Mouse (Mus musculus) CH12.LX (cell line): ENCODE data around the gene Mlxipl. TPM values are rescaled to one million over a fixed set of nuclear protein-coding genes. Genes with fewer than 3 reads are reported as not detected.
A peak's percentile ranks its signal among the peaks of the same experiment; 100 is the strongest.

Experiments used
- DNase-seq: peaks from one replicate; pipeline ENCODE4 v3.0.0-alpha.2; 2013; ENCODE audit errors: extremely low read depth
- H3K27ac ChIP-seq: 2 replicates; pipeline ENCODE4 v1.5.1; 2012; ENCODE audit warnings: low read depth, mild to moderate bottlenecking, control low read depth, moderate library complexity; ENCODE audit not compliant: insufficient read depth
- H3K27me3 ChIP-seq: replicated peaks from 2 replicates; pipeline ENCODE3; 2012; ENCODE audit warnings: inconsistent platforms
- H3K36me3 ChIP-seq, 2 experiments: replicated peaks in 1 of 2; 2 replicates each; pipeline versions ENCODE3 to v1.6.1; 2012; ENCODE audit warnings: inconsistent platforms in 1 of 2, low read length in 1 of 2, mild to moderate bottlenecking in 1 of 2, mixed read lengths in 1 of 2, moderate library complexity in 1 of 2; ENCODE audit not compliant: control insufficient read depth in 1 of 2, insufficient read depth in 1 of 2
- H3K4me1 ChIP-seq, 2 experiments: 2 replicates each; pipeline ENCODE4 v1.6.1; 2012; ENCODE audit warnings: inconsistent platforms in 1 of 2, moderate library complexity in 1 of 2; ENCODE audit not compliant: insufficient read depth in 2 of 2, control insufficient read depth in 1 of 2
- H3K4me2 ChIP-seq: 2 replicates; pipeline ENCODE4 v1.6.1; 2012; ENCODE audit warnings: low read depth, mild to moderate bottlenecking, control low read depth; ENCODE audit not compliant: poor library complexity, insufficient read depth, severe bottlenecking
- H3K4me3 ChIP-seq, 3 experiments: fragments of 150-350 bp in 1 of 3; sonication (generic) in 1 of 3; replicated peaks in 1 of 3; 2 replicates each; pipeline versions ENCODE3 to v1.5.1; 2011 to 2012; ENCODE audit warnings: low read depth in 2 of 3, low read length in 2 of 3, mild to moderate bottlenecking in 2 of 3, moderate library complexity in 2 of 3, control low read depth in 1 of 3, improper control_type of control experiment in 1 of 3, inconsistent platforms in 1 of 3, mixed read lengths in 1 of 3; ENCODE audit not compliant: poor library complexity in 1 of 3
- H3K79me2 ChIP-seq: replicated peaks from 2 replicates; pipeline ENCODE4 v1.6.1; 2012; ENCODE audit warnings: mild to moderate bottlenecking, moderate library complexity; ENCODE audit not compliant: control insufficient read depth, poor library complexity, insufficient read depth, severe bottlenecking; ENCODE audit errors: extremely low read depth
- H3K9ac ChIP-seq: 2 replicates; pipeline ENCODE4 v1.6.1; 2012; ENCODE audit warnings: low read depth, mild to moderate bottlenecking, control low read depth, moderate library complexity; ENCODE audit not compliant: insufficient read depth
- H3K9me3 ChIP-seq: replicated peaks from 2 replicates; pipeline ENCODE3; 2012; ENCODE audit warnings: low read length, inconsistent platforms, mixed read lengths
- CHD2 ChIP-seq: IDR thresholded peaks from 2 replicates; pipeline ENCODE4 v1.6.1; 2011; ENCODE audit warnings: low read length, improper control_type of control experiment
- CTCF ChIP-seq, 2 experiments: IDR thresholded peaks in 1 of 2; conservative IDR thresholded peaks in 1 of 2; 2 replicates each; pipeline ENCODE4 v1.5.1; 2011 to 2012; ENCODE audit warnings: low read depth in 2 of 2, low read length in 2 of 2, improper control_type of control experiment in 1 of 2, inconsistent platforms in 1 of 2, mild to moderate bottlenecking in 1 of 2, moderate library complexity in 1 of 2
- E2F4 ChIP-seq: IDR thresholded peaks from 2 replicates; pipeline ENCODE4 v1.6.1; 2011; ENCODE audit warnings: low read depth, low read length, improper control_type of control experiment; ENCODE audit not compliant: insufficient replicate concordance
- ELF1 ChIP-seq: IDR thresholded peaks from 2 replicates; pipeline ENCODE4 v1.6.1; 2014; ENCODE audit warnings: low read depth, mild to moderate bottlenecking, inconsistent platforms, low read length, improper control_type of control experiment
- GABPA ChIP-seq: IDR thresholded peaks from 2 replicates; pipeline ENCODE4 v1.6.1; 2012; ENCODE audit warnings: low read depth, low read length, improper control_type of control experiment, inconsistent platforms; ENCODE audit not compliant: insufficient replicate concordance
- HCFC1 ChIP-seq: IDR thresholded peaks from 2 replicates; pipeline ENCODE4 v1.6.1; 2012; ENCODE audit warnings: low read depth, mild to moderate bottlenecking, inconsistent platforms, low read length, improper control_type of control experiment
- JUND ChIP-seq: conservative IDR thresholded peaks from 2 replicates; pipeline ENCODE4 v1.6.1; 2011; ENCODE audit warnings: low read depth, low read length, improper control_type of control experiment
- KAT2A ChIP-seq: IDR thresholded peaks from 2 replicates; pipeline ENCODE4 v1.6.1; 2012; ENCODE audit warnings: low read length, improper control_type of control experiment, inconsistent platforms; ENCODE audit not compliant: insufficient replicate concordance
- MAFK ChIP-seq: IDR thresholded peaks from 2 replicates; pipeline ENCODE4 v1.6.1; 2011; ENCODE audit warnings: low read length, improper control_type of control experiment; ENCODE audit not compliant: insufficient replicate concordance
- MXI1 ChIP-seq: IDR thresholded peaks from 2 replicates; pipeline ENCODE4 v1.6.1; 2011; ENCODE audit warnings: mild to moderate bottlenecking, low read depth, low read length, improper control_type of control experiment
- POLR2A ChIP-seq: IDR thresholded peaks from 2 replicates; pipeline ENCODE4 v1.6.1; 2011; ENCODE audit warnings: low read depth, mild to moderate bottlenecking, improper control_type of control experiment, low read length
- POLR2AphosphoS2 ChIP-seq: IDR thresholded peaks from 2 replicates; pipeline ENCODE4 v1.6.1; 2011; ENCODE audit warnings: low read depth, low read length, improper control_type of control experiment
- RAD21 ChIP-seq: IDR thresholded peaks from 2 replicates; pipeline ENCODE4 v1.6.1; 2011; ENCODE audit warnings: low read depth, mild to moderate bottlenecking, low read length, improper control_type of control experiment, moderate library complexity
- SIN3A ChIP-seq: IDR thresholded peaks from 2 replicates; pipeline ENCODE4 v1.6.1; 2012; ENCODE audit warnings: low read length, improper control_type of control experiment, inconsistent platforms
- SMC3 ChIP-seq: IDR thresholded peaks from 2 replicates; pipeline ENCODE4 v1.6.1; 2011; ENCODE audit warnings: low read depth, low read length, improper control_type of control experiment
- TCF12 ChIP-seq: IDR thresholded peaks from 2 replicates; pipeline ENCODE4 v1.6.1; 2014; ENCODE audit warnings: low read depth, mild to moderate bottlenecking, inconsistent platforms, low read length, improper control_type of control experiment
- USF1 ChIP-seq: IDR thresholded peaks from 2 replicates; pipeline ENCODE4 v1.6.1; 2014; ENCODE audit warnings: low read depth, mild to moderate bottlenecking, inconsistent platforms, low read length, improper control_type of control experiment
- ZKSCAN1 ChIP-seq: IDR thresholded peaks from 2 replicates; pipeline ENCODE4 v1.6.1; 2012; ENCODE audit warnings: low read depth, inconsistent platforms, low read length, improper control_type of control experiment, borderline replicate concordance
- ZNF384 ChIP-seq: IDR thresholded peaks from 2 replicates; pipeline ENCODE4 v1.6.1; 2012; ENCODE audit warnings: low read depth, low read length, improper control_type of control experiment, inconsistent platforms
- dilution Hi-C: fragments of 300-500 bp; cut with MboI; formaldehyde crosslinking; loops from 2 replicates; pipeline ENCODE4 v1.14.3; 2020; ENCODE audit warnings: low sequenced_read_pairs; ENCODE audit not compliant: extremely low pct_unique_long_range_greater_than_20kb, extremely low pct_ligation_motif_present
- in situ Hi-C: fragments of 300-500 bp; cut with MboI; formaldehyde crosslinking; loops from 3 replicates; pipeline ENCODE4 v1.14.3; 2019; ENCODE audit warnings: low sequenced_read_pairs, low pct_ligation_motif_present, low pct_unique_long_range_greater_than_20kb, mixed read lengths
- polyA plus RNA-seq: library from polyadenylated mRNA; unstranded; fragments of >175 nt; gene quantifications from 2 replicates; pipeline ENCODE4 v1.2.1, GENCODE M21; 2012; ENCODE audit warnings: low read depth; ENCODE audit not compliant: insufficient read length
- total RNA-seq, 2 experiments: library from RNA; depleted of rRNA; stranded (reverse); fragments of 300-350 nt in 1 of 2; fragments of >200 nt in 1 of 2; gene quantifications; 2 replicates each; pipeline ENCODE4 v1.2.3; 2012 to 2014

Gene Mlxipl
- total and polyA plus RNA-seq, 3 experiments = not detected

DNA sequence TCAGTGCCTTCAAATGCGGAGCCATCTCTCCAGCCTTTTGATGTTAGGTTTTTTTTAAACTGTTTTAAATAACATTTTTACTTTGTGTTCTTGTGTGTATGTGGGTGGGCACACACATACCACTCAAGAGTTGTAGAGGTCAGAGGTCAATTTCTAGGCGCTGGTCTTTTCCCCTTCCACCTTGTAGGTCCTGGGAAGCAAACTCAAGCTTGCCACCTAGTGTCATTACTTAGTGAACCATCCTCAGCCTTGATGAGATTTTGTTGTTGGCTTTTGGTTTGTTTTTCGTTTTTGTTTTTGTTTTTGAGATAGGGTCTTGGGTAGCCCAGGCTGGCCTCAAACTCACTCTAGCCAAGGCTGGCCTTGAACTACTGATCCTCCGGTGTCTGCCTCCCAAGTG lies 14.0 kb upstream of the Mlxipl start:
- Histone ChIP-seq H3K4me2 (no peak overlapping the region), H3K27ac (no peak overlapping the region), H3K9me3 (no peaks in the 10 kb centered on the region), H3K4me1 (peaks cover 3 to 14% of the 10 kb centered on the region in 2 experiments; a peak in 3 of 4 replicates), H3K4me3 (no peak overlapping the region), H3K79me2 (no peaks in the 10 kb centered on the region), H3K27me3 (peaks cover 55% of the 10 kb centered on the region)
- in situ Hi-C loops = no loop called here
- dilution Hi-C loops = no loop called here
- DNase-seq = no peak
- TF ChIP-seq CTCF (conservative IDR thresholded peaks at IDR 0.05 in 1 of 2, IDR thresholded peaks at IDR 0.05 in 1 of 2; ENCODE audit: low read depth in 2 of 2, low read length in 2 of 2) = peak in 1 of 2 experiments; percentile 60; a peak in 2 of 4 replicates
- no peak for TF ChIP-seq SIN3A
- TF ChIP-seq SMC3 = peak; percentile 48
- TF ChIP-seq RAD21 = peak; percentile 35
- TF ChIP-seq, all 38 proteins: peak for 3
- no peaks in the 10 kb centered on the region for H3K36me3 ChIP-seq
- H3K9ac ChIP-seq = no peak overlapping the region

DNA sequence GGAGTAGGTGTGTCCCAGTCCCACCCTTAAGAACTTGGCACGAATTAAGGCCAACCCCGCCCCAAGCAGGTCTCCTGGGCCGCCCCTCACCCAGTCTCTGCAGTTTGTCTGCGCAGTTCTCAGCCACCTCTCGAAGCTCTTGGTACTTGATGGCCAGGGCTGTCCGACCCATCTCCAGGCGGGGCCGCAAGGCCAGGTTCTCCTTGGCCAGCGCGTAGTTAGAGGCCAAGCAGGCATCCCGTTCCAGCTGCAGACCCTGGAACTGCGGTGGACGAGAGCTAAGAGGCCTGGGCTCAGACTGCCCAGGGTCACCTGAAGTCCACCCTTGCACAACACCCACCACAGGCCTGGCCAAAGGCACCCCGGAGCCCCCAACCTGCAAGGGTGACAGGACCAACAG lies 13.3 kb upstream of the Mlxipl start:
- TF ChIP-seq MXI1 (no peak), ZKSCAN1 (no peak), CHD2 (no peak), JUND (no peak), HCFC1 (no peak), POLR2A (no peak), ZNF384 (no peak), MAFK (no peak), USF1 (no peak), KAT2A (no peak), ELF1 (no peak), GABPA (no peak), SIN3A (no peak), POLR2AphosphoS2 (no peak), E2F4 (no peak), TCF12 (no peak), RAD21 (no peak)
- dilution Hi-C loops (no loop called here), in situ Hi-C loops (no loop called here)
- DNase-seq = no peak
- peaks cover 54% of the 10 kb centered on the region for H3K27me3 ChIP-seq
- no peak overlapping the region for H3K9ac ChIP-seq
- no peak overlapping the region for H3K27ac ChIP-seq
- peaks cover 3 to 14% of the 10 kb centered on the region in 2 experiments; a peak in 3 of 4 replicates for H3K4me1 ChIP-seq
- H3K79me2 ChIP-seq = no peaks in the 10 kb centered on the region
- H3K9me3 ChIP-seq = no peaks in the 10 kb centered on the region
- no peak overlapping the region for H3K4me3 ChIP-seq
- H3K4me2 ChIP-seq = no peak overlapping the region
- no peaks in the 10 kb centered on the region for H3K36me3 ChIP-seq
